Mouse (Mus musculus): Measurements from ENCODE around the gene Tbc1d22a.

DNA sequence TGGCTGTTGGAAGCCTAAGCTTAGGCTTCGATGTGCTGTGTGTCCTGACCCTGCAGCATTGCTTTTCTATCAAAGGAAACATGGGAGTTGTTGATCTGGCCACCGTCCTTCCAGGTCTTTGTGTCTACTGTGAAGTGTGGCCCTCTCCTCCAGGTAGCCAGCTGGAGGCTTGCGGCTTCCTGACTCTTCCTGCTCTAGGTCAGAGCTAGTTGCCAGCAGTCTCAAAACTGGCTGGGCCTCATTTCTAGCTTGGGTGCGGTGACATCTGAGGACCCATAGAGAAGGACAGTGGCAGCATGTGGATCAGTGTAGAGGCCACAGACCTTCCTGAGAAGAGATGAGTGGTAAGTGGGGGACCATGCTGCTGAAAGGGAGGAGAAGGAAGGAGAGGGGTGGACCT is 120.0 kb downstream of the Tbc1d22a start:
- TF ChIP-seq POLR2A (IDR thresholded peaks at IDR 0.05; ENCODE audit: low read depth, low read length) (no peak), CTCF (IDR thresholded peaks at IDR 0.05; ENCODE audit: extremely low read depth, insufficient read depth, insufficient read length, insufficient replicate concordance) (no peak)

Measured in spleen, adult 2 months (tissue).